Mouse (Mus musculus) mature B cell (primary cell): Measurements from ENCODE around the gene Comt.

Experiments used
- in situ Hi-C: fragments of 300-500 bp; cut with MboI; formaldehyde crosslinking; loops from 2 replicates; pipeline ENCODE4 v1.14.3; 2019

The Comt gene

DNA sequence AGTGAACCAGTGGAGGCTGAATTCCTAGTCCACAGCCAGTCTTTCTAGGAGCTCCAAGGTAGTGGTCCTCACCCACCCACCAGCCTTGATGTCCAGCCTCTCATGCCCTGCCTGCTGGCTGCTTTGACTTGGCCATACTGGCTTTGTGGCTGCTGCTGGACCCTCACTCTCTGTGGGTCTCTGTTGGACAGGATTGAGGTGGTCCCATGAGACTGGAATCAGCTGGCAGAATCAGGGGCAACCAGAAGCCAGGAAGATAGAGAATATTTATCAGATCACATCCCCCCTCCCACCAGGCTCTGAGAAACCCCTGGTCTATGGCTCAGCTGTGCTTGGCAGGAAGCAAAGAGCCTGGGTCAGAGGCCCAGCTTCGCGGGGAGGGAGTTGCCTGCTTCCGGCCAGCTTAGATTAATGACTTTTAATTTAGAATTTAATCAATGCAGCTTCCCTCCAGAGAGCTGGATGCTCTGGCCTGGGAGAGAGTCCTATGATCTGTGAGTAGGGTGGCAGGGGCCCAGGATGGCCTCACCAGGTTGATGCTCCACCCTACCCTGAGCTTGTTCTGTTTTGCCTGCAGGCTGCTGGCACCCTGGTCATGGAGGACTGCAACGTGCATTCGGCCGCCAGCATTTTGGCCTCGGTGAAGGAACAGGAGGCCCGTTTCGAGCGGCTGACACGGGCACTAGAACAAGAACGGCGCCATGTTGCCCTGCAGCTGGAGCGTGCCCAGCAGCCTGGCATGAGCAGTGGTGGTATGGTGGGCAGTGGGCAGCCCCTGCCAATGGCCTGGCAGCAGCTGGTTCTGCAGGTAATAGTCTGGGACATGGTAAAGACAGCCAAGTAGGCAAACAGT, 37.8 kb downstream of the Comt start:
- in situ Hi-C loops: no loop called here

DNA sequence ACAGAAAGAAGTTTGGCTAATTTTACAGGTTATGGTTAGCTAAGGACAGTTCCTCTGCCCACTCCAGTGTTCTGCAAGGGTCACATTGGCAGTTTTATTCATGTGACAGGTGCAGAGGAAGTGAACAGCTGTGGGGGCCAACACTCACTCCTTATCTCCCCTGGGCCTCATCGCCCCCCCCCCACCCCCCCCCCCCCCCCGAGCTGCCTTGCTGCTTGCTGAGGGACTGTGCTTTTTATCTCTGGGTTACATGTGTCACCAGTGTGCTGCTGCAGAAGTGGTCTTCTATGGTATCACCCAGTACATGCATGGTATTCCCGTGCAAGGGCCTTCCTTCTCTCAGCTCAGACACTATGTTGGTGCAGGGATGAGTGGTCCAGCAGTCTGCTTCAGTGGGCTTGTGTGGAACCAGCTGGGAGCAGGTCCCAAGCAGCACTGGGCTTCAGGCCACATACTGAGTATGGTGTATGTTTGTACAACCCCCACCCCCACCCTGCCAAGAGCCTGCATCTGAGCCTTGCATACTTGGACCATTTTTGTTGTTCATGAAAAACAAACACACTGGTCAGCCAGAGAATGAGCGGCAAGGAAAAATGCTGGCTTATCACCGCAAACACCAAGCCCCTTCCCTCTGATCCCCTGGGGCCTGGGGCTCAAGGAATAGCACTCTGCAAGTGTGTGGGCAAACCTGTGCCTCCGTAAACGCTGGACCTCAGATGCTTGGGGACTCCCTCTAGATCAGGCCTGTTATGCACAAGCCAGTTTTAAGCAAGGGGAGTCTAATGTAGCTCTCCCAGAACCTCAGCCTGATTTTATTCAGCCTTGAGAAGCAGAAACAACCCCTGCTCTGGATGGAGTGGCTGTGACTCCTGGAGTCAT, 38.7 kb downstream of the Comt start:
- in situ Hi-C loops: no loop called here

DNA sequence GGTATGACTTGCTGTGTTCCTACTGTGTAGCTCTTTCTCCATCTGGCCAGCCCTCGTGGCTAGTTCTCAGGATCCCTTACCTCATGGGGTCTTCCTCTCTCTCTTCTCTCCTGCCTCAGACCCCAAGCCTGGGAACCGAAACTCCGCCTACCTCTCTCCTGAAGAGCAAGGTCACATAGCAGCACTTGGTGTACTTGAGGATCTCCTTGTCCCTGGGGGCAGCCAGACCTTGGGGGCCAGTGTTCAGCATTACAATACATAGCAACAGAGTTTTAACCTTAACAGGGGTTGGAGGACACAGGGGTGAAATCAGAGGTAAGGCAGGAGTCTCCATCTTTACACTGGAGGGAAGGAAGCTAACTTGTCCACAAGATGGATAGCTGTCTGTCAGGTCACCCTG, 39.7 kb downstream of the Comt start:
- in situ Hi-C loops: no loop called here

DNA sequence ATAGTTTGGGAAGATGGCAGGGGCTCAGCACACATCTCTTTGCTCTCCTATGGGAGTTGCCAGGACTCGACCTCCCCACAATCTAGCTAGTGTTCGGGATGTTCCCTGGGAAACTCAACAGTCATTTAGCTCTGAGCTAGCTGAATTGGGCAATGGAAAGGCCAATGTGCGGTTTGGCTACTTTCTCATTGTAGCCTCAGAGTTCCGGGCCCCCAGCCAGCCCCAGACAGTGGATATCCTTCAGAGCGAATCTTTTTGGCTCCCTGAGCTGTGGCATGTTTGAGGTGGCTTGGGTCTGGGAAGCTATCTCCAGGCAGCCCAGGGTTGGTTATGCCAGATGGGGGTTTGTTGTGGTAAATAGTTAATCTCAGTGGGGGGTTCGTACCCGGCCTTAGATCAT, 40.2 kb downstream of the Comt start:
- in situ Hi-C loops: no loop called here

DNA sequence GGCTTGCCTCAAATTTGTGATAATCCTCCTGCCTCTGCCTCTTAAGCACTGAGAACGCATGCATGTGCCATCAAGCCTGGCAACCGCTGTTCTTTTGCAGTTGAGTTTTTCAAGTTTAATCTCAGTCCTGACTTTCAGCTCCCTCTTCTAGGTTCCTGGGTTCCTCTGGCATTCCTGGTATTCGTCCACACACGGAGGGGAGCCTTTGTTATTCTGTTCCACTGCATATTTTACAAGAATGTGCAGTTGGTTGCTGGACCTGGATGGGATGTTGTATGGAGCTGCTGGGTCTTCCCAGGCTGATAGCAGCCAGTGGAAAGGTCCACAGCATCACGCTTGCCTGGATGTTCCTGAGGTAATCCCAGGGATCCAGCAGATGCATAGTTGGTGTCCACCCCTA, 41.2 kb downstream of the Comt start:
- in situ Hi-C loops: no loop called here

DNA sequence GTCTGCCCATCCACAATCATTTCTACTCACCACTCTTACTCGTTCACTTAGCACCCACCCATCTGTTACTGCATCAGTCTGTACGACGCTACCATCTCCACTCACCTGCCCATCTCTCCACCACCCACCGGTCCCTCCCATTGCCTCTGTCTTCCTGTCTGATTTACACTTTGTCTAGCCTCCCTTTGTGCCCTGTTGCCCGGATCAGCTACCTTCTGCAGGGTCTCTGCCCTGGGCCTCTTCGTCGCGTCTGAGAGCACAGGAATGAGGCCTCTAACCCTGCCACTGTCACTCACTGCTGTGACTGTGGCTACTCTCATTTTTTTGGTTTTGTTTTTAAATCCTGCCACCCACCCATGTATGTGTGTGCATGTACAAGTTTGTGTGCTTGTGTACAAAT, 42.0 kb downstream of the Comt start:
- in situ Hi-C loops: no loop called here

DNA sequence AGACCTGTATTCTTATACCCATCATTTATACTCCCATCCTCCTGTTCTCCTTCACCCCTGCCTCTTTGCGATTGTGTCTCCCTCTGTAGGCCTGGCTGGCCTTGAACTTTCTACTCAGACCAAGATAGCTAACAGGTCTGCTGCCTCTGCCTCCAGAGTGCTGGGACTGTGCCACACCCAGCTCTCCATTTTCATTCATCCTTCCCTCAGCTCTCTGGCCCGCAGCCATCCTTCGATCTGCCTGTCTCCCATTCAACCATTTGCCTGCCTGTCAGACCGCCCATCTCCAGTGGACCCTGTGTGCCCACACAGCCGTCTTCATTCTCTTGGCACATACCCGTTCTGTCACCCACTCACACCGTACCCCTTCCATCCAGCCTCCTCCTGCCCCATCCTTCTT, 42.4 kb downstream of the Comt start:
- in situ Hi-C loops: no loop called here

DNA sequence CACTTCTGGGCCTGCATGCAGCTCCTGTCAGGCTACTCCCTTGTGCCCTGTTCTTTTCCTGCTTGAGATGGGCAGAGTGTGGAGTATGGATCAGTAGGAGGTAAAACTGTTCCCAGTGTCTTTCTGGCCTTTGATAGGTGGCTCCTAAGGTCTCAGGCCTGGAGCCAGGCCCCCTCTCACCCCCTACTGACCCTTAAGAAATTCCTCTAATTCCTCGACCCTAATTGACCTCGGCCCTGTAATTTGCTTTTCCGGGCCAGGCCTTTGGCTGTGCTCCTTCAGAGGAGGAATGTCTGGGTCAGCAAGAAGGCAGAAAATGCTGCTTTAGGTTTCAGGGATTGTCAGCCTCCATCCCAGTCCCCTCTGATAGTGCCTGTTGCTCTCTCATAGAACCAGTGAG, 42.9 kb downstream of the Comt start:
- in situ Hi-C loops: no loop called here

DNA sequence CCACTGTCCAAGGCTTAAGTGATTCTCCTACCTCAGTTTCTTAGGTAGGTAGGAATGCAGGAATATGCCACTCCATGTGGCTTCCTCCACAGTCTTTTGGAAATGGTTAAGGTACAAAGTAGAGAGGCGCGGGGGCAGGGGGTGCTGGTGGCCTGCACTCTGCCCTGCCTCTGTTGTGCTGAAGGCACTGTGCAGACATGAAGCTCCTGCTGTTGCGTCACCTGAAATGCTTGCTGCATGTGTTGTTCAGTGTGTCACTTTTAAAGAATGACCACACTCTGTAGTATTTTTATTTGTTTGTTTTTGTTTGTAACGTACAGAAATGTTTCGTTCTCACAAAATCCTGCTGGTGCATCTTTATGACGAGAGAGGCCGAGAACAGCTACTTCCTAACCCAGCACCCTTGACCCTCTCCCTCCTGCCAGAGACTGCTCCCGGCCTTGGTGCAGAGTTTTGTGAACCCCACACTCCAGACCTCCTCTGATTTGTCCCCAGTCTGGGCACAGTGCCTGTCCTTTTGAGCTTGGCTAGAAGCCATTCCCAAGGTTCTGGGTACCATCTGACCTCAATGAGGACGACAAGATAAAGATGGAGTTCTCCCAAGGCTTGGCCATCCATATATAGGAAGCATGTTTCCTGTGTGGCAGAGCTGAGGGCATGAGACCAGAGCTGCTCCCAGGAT, 43.5 kb downstream of the Comt start:
- in situ Hi-C loops: no loop called here

DNA sequence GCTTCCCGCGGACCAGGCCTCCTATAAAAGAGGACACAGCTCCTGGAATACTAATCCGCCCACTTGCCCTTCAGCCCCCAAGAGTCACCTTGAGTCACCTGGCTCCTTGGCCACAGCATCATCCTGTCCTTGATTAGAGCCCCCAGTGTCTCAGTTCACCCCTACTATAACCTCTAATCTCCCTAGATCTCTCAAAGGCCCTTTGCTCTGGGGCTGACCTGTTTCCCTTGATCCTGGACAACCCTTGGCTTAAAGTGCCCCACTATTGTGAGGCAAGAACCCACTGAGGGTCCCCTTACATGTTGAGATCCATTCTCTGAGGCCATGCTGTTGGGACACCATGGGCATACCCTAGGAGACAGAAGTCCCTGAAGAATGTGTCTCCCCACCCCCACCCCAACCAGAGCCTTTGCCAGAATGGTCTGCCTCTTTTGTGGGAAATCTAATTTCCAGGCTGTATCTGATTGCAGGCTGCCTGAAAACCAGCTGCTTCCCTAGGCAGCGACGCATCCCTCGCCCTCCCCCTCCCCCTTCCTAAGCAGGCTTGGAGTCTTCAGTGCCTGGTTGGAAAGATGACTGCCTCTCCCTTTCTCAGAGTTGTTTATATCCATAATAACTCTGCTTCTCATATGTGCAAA, 44.9 kb downstream of the Comt start:
- in situ Hi-C loops: no loop called here

DNA sequence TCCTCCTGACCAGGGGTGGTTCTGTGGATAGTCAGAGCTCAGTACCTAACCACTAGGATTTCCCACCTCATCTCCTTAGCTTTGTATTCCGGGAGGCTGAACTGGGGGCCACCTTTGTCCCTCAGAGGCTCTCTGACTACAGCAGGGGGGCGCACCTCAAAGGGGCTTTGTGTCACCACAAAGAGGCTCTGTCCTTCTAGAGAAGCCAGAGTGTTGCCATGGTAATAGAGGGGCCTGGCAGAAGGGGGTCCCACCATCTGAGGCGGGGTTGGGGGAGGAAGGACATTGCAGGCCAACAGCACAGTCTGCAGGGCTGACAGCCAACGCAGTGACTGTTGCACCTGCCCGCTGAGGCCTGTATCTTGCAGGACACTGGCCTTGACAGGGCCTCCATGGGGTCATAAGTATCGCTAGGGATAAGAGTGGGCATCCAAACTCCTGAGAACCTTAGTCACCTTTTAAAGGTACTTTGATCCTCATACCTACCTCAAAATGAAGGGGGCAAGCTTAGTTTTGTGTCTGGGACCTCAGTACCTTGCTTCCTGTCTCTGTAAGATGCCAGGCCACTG, 46.1 kb downstream of the Comt start:
- in situ Hi-C loops: no loop called here

DNA sequence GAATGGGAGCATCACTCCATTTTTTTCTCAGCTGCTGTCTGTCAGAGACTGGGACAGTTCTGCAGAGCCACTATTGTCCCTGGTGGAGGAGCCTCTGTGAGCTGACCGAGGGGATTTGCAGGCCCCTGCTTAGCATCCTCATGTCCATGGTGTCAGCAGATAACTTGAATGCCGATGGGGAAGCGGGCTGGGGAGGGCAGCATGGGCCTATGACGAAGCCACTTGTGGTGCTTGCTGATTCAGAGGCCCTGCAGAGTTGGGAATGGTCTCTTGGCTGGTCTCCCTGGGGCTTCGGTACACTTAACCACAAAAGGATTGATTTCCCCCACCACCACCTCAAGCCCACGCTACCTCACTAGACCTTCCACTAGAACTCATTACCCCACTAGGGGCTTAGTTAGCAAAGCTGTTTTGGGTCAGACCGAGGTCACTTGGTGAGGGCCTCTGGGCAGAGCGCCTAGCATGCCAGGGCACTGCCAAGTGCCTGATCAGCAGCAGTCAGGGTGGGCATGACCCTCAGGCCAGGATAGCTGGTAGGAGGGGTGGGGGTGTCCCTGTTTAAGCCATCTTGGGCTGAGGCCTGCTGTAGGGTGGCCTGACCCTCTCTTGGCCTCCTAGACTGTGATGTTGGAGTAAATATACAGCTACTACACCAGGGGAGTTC, 47.2 kb downstream of the Comt start:
- in situ Hi-C loops: no loop called here

DNA sequence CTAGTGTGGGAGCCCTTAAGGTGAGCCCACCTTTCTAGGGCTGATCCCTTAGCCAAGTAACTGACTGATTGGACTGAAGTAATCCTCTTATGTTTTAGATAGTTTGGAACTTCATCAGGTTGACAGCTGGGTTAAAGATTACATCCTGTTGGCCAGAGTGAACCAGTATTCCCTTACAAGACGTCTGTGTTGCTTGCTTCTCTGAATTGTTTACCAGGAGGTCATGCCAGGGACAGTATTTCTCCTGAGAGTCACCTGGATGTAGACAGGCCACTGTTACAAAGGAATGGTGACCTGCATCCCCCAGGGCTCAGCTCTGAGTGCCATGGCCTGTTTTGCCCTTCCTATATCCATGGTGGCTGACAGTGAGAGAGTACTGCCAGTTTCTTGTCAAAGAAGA, 48.2 kb downstream of the Comt start:
- in situ Hi-C loops: no loop called here

DNA sequence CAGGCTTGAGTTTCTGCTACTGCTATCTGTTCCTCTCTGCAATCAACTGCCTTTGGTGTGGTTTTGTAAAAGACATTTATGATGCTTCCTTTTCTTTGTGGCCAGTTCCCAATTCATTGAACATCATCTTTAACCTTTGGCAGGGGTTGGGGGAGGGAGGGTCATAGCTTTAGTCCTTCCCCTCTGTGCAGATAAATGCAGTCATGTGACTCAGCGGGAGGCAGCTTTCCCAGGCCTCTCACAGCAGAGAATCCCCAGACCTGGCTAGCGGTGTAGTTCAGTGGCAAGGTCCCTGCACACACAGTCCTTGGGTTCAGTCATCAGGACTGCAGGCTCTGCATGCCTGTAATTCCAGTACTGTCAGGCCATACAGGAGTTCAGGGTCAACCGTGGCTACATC, 49.4 kb downstream of the Comt start:
- in situ Hi-C loops: no loop called here

DNA sequence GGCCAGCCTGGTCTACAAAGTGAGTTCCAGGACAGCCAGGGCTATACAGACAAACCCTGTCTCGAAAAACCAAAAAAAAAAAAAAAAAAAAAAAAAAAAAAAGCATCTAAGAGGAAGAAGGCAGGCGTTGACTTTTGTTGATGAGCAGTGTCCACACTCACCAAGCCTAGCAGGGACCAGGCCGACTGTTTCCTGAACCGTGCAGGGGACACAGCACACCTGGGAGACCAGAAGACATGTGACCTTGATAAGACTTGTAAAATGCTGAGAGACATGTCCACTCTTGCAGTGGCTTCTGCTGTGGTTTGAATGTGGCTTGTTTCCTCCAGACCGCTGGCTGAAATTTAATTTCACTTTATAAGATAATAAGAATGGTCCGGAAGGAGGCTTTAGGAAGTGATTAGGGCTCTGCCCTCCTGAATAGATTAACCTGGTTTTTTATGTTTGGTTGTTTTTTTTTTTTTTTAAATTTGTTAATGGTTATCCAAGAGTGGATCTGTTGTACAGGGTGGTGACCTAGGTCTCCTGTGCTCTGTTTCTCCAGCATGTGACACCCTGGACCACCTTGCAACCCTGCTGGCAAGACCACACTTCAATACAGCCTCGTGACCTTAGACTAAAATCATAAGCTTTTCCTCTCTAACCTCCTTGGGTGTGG, 50.2 kb downstream of the Comt start:
- in situ Hi-C loops: no loop called here

DNA sequence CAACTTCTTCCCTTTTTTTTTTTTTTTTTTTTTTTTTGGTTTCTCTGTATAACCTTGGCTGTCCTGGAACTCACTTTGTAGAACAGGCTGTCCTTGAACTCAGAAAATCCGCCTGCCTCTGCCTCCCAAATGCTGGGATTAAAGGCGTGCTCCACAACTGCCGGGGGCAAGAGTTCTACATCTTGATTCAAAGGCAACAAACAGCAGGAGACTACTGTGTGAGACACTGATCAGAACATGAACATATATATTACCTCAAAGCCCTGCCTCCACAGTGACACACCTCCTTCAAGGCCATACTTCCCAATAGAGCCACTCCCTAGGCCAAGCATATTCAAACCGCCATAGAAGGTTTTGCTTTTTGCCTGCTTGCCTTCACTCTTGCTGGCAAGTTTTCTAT, 53.0 kb downstream of the Comt start:
- in situ Hi-C loops: no loop called here

DNA sequence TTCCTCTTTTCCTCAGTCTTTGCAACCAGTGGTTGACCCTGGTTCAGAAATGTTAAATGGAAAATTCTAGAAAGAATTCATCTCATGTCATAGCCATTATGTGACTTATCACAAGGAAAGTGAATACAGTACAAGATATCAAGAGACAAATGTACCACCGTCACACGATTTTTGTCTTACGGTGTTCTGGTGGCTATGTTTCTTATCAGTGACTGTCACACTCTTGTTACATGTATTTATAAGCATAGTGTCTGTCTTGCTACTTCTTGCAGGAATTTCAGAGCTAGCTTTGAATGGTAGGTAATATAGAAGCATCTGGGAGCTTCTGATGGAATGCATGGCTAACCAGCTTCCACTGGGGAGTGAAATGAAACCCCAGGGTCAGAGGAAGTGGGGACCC, 56.5 kb downstream of the Comt start:
- in situ Hi-C loops: no loop called here

DNA sequence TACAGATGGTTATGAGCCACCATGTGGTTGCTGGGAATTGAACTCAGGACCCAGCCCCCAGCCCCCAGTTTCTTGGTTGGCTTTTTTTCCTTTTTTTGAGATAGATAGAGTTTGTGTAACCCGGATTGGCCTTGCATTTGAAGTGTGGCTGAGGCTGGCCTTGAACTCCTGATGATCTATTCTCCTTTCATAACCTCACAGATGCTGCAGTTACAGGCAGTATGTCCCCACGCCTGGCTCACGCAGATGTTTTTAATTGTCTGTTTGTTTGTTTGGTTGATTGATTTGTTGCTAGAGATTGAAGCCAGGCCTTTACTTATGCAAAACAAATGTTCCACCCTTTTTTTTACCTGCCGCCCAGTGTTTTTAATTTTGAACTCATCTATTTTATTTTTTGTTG, 59.8 kb downstream of the Comt start:
- in situ Hi-C loops: no loop called here

DNA sequence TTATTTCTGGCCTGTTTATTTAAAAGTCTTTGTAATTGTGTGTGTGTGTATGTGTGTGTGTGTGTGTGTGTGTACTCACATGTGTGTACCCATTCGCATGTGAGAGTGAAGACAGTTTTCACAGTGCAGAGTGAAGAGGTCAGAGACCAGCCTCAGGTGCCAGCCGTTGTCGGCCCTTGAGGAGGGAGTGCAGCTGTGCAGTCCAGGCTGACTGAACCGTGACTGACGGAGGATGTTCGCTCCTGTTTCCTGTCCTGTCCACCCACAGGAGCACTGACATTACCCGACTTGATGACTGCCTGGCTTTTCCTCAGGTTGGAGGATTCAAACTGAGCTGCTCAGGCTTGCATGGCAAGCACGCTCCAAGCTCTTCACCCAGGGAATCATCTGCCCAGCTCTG, 63.7 kb downstream of the Comt start:
- in situ Hi-C loops: no loop called here

DNA sequence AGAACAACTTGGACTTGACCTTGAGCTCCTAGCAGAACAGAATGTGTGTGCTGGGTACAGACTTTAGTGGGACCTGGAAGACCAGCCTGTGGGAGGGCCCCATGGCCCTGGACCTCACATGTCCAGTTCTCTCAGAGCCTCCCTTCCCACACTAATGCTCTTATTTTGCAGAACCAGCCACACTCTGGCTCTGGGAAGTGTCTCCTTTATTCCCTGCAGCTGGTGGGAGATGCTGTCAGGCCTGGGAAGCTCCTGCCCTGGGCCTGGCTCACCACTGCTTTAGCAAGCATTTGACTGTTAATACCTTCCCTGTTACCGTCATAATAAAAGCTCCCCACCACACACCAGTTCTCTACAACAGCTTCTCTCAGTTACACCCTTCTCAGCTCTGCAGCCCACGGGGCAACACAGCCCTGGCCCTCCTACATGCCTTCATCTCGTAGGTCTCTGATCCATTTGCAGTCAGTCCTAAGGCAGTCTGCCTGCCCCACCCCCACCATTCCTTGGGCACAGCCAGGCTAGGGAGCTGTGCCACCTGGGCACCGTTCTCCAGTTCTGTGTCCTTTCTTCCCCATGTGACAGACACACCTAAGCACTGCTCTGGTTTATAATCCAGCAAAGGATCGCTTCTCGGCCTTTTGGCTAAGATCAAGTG, 66.4 kb downstream of the Comt start:
- in situ Hi-C loops: no loop called here
